Mouse (Mus musculus) gastrocnemius, adult 18-20 months (tissue): ENCODE data around the gene Stk40. TPM values are rescaled to one million over a fixed set of nuclear protein-coding genes. Genes with fewer than 3 reads are reported as not detected.
A peak's percentile ranks its signal among the peaks of the same experiment; 100 is the strongest.
"Not testable (repeated sequence)": the region's sequence is repeated elsewhere in the genome, so short reads cannot be mapped to it uniquely, and the experiment has no call there.

Experiments used
- DNase-seq: peaks from one replicate; pipeline ENCODE4 v3.0.0; 2021; ENCODE audit warnings: low spot score
- total RNA-seq, 2 experiments: library from RNA; stranded (reverse); gene quantifications; 2 replicates each; pipeline ENCODE4 v1.2.3; 2021

Gene Stk40
- total RNA-seq, 2 experiments from 2014 or later, result 113 to 127 TPM

GRCm38 (mm10) chr4:126151701-126152440 lies 48.1 kb downstream of the Stk40 start:
- no peak for DNase-seq

- DNase-seq, result no peak
These were observed 49.1 kb downstream of the Stk40 start for GRCm38 (mm10) chr4:126152864-126153263.

GRCm38 (mm10) chr4:126155183-126155582 lies 51.4 kb downstream of the Stk40 start:
- DNase-seq, result no peak

GRCm38 (mm10) chr4:126155869-126156268 lies 52.1 kb downstream of the Stk40 start:
- no peak for DNase-seq

DNA sequence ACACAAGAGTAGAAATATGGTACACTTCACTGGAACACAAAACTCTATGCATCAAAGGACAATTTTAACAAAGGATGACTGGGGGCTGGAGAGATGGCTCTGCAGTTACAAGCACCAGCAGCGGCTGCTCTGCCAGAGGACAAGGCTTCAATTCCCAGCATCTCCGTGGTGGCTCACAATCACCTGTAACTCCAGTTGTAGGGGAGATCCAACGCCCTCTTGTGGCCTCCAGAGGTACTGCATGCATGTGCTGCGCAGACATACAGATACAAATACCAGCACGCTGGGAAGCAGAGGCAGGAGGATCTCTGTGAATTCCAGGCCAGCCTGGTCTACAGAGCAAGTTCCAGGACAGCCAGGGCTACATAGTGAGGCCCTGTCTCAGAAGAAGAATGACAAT lies 52.9 kb downstream of the Stk40 start:
- no peak for DNase-seq

GRCm38 (mm10) chr4:126157562-126157961 lies 53.8 kb downstream of the Stk40 start:
- no peak for DNase-seq

DNA sequence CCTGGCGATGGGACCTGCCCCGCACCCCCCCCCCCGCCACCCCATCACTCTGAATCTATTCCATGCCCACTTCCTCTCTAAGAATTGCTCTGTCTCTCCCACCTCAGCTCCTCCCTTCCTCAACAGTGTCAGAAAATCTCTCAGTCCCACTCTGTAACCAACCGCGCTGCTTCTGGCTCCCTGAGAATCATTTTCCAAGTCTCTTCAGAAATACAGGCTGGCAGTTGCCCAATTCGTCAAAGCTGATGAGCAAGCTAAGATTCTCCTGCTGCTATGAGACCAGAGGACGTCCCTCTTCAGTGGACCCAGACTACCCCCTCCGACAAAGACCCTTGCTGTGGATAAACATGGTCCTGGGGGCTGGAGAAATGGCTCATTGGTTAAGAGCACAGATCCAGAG lies 55.7 kb downstream of the Stk40 start:
- no peak for DNase-seq

DNA sequence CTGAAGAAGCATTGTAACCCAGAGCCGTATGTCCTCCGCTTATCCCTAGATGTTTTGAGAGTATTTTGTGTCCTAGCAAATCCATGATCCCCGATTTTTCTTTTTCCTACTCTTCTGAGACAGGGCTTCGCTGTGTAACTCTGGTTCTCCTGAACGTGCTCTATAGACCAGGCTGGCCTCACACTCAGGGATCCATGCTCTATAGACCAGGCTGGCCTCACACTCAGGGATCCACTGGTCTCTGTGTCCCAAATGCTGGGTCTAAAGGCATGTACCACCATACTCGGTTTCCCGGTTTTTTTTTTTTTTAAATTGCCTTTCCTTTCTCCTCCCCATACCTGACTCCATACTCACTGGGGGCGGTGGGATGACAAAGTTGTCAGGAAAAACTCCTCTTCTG lies 57.2 kb downstream of the Stk40 start:
- DNase-seq, result no peak

DNA sequence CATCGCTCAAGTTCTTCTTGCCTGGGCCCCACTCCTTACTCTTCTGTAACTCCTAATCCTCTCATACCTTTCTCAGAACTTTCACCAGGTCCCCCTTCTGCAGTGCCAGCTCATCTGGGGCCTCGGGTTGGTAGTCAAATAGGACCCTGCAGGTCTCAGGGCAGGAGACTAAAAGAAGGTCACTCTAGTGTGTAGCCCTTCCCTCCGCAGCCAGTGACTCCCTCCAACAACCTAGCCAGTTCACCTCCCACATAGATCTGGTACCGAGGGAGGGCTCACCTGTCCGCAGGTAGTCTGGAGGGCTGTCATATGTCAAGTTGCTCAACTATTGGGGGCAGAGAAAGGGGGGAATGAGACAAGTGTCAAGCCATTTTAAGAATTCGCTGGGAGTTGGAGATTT lies 57.7 kb downstream of the Stk40 start:
- no peak for DNase-seq

DNA sequence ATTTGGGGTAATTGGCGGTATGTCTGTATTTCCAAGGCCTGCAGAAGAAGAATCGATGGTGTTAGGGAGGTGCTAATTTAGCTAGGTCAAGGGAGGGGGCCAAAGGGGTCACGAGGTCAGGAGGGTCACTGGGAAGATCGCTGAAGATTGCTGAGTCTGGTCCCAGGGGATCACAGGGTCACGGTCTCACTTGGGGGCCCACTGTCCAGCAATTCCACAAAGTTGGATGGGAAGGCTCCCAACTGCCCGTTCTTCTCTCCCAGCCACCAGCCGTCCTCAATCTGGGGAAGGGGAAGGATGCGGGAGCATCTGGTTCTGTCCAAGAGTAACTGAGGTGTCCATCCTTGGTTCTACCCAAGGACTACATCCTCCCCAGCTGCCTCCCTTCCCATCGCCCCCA lies 58.2 kb downstream of the Stk40 start:
- no peak for DNase-seq

- peak; percentile 90 for DNase-seq
These were observed 58.8 kb downstream of the Stk40 start for GRCm38 (mm10) chr4:126162544-126163066.

DNA sequence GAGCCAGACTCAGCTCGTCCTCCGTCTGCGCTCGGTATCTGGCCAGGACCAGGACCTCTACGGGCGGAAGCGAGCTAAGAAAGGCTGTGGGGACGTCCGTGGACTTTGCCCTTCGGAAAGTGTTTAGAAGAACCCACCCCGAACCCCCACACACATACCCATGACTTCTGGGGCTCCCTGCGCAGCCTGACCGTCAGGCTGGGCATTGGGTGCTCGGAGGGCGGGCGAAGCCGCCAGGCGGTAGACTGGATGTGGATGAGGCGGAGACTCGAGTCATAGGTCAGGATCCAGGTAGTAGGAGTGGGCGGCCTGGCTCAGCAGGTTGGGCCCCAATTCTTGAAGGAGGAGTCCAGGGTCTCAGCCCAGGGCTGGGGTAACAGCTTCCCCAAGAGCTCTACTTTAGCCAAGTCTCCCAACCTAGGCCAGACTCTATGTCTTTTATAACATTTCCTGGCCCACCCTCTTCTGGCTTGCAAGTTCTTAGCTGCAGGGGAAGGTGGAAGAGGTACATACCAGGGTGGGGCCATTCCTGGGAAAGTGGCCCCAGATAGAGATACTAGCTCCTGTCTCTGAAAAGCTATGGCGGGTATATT lies 59.4 kb downstream of the Stk40 start, which contains the start of gene Sh3d21:
Sh3d21 (minus strand) TSS at position 425 of the 593 bp plus-strand sequence.
- DNase-seq, result no peak

DNA sequence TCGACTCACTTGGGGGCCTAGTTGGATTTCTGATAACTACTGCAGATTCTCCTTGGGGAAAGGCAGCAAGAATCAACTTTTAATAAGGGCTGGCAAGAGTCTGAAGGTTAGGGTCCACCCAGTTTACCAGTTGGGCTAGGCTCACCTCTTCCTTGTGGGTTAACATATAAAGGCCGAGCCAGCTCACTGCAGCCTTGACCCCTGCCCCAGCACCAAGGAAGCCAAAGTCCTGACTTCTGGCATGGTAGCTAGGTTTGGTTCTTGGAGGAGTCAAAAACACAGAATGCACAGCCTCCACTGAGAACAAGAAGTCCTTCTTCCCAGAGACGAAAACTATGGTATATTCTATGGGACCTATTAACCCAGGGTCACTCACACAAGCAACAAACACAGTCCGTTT lies 59.9 kb downstream of the Stk40 start:
- no peak for DNase-seq

- DNase-seq, result not testable (repeated sequence)
These were observed 61.3 kb downstream of the Stk40 start for GRCm38 (mm10) chr4:126165092-126165491.

DNA sequence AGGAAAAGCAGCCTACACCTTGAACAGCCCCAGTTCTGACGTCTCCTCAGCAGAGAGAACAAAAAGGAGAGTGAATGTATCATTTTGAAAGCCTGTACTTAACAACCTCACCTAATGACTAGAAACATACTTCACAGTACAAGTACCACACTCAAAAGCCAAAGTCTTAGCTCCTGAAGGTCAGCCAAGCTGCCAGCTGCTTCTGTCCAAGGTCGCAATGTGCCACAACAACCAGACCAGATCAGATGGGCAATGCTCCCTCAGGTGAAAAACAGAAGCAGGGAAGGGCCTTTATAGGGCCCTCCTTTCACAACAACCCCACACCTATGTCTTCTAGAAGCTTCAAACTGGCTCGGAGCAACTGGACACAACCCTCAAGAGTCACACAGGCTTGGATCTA lies 62.3 kb downstream of the Stk40 start:
- peak; percentile 43 for DNase-seq

DNA sequence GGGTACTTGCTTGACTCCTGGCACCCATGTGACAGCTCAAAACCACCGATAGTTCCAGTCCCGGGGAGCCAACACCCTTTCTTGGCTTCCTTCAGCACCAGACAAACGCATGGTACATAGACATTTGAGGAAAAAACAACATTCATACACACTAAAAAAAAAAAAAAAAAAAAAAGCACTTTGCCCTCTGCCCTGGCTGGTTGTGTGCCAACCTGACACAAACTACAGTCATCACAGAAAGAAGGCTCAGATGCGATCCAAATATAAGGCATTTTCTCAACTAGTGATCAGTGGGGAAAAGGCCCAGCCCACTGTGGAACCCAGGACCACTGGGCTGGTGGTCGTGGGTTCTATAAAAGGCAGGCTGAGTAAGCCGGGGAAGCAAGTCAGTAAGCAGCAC lies 65.1 kb downstream of the Stk40 start:
- no peak for DNase-seq

GRCm38 (mm10) chr4:126170737-126171136 lies 67.0 kb downstream of the Stk40 start:
- DNase-seq, result not testable (repeated sequence)

GRCm38 (mm10) chr4:126173800-126174199 lies 70.0 kb downstream of the Stk40 start:
- DNase-seq, result no peak

GRCm38 (mm10) chr4:126175980-126176379 lies 72.2 kb downstream of the Stk40 start:
- DNase-seq, result not testable (repeated sequence)

- DNase-seq, result peak; percentile 64
These were observed 77.6 kb downstream of the Stk40 start for GRCm38 (mm10) chr4:126181170-126181957.

GRCm38 (mm10) chr4:126183034-126183433 lies 79.3 kb downstream of the Stk40 start:
- DNase-seq, result no peak

DNA sequence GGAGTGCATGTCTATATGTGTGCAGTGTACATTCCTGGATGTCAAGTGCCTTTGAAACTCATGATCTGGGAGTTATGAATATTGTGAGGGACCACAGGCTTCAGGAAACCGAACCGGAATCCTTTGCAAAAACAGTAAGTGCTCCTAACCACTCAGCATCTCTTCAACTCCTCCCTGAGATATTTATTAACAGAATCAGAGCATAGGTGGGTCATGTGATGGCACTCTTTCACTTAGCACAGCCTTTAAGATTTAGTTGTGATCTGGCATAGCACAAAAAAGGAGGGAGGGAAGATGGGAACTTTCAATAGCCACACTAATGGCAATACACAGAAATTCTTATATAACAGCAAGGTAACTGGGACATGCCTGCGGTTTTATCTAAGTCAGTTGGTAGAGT lies 83.3 kb downstream of the Stk40 start:
- no peak for DNase-seq
